Comparison of ENCODE assay signal across 8 mouse cellular contexts in genomic region chr19:41932686-41933085, GRCm38 (mm10). TPM values are rescaled to one million over a fixed set of nuclear protein-coding genes. Genes with fewer than 3 reads are reported as not detected.
DNase-seq lines count a peak whose midpoint lies in the region; ATAC-seq and TF ChIP-seq lines count a peak whose summit lies in the region.

No protein-coding gene starts in this region.

- TF ChIP-seq CTCF in midbrain, postnatal 0 days (IDR thresholded peaks at IDR 0.05) = no peak

- no peak for ATAC-seq in heart, embryonic 15.5 days (replicated peaks; ENCODE audit: insufficient number of reproducible peaks, insufficient read depth, low FRiP score, low read depth)
- ATAC-seq in common myeloid progenitor, adult 5-6 weeks (replicated peaks; ENCODE audit: low read depth, poor library complexity, severe bottlenecking) = peak; percentile 57
- peak; percentile 18 for ATAC-seq in midbrain, postnatal 0 days (ENCODE audit: low FRiP score)

- no peaks in the 10 kb centered on the region for H3K9me3 ChIP-seq in heart, embryonic 15.5 days (replicated peaks)
- H3K9me3 ChIP-seq in midbrain, postnatal 0 days (ENCODE audit: low read length) = no peaks in the 10 kb centered on the region

- H3K27ac ChIP-seq in heart, embryonic 15.5 days = peak overlapping the region; percentile 48
- H3K27ac ChIP-seq in midbrain, postnatal 0 days (ENCODE audit: low read depth, low read length) = peak overlapping the region; percentile 67

- DNase-seq in heart, postnatal 10 days = no peak
- peak; percentile 72 for DNase-seq in CD4-positive, CD25-positive, alpha-beta regulatory T cell, adult 2 months (ENCODE audit: low read depth, low spot score)
- DNase-seq in induced T-regulatory cell, adult 2 months (ENCODE audit: low read depth) = peak; percentile 86
- DNase-seq in midbrain, postnatal 0 days (ENCODE audit: low spot score) = peak; percentile 30
- DNase-seq in adrenal gland, postnatal 10 days = no peak
- DNase-seq in left cerebral cortex, adult 9 months (ENCODE audit: low spot score in 2 of 2) = no peak

- H3K4me2 ChIP-seq in heart, embryonic 15.5 days = peak overlapping the region; percentile 88
- H3K4me2 ChIP-seq in midbrain, postnatal 0 days (ENCODE audit: low read depth, low read length, poor library complexity, severe bottlenecking) = peak overlapping the region; percentile 86

- peaks cover 22% of the 10 kb centered on the region for H3K4me1 ChIP-seq in heart, embryonic 15.5 days (replicated peaks)
- H3K4me1 ChIP-seq in midbrain, postnatal 0 days (ENCODE audit: insufficient read depth, low read length) = peaks cover 7% of the 10 kb centered on the region; the same call in 1 of the 2 replicates

- peak overlapping the region; percentile 77 for H3K9ac ChIP-seq in heart, embryonic 15.5 days
- peak overlapping the region; percentile 71 for H3K9ac ChIP-seq in midbrain, postnatal 0 days (replicated peaks; ENCODE audit: low read length, poor library complexity, severe bottlenecking)

- intact Hi-C loops in heart, postnatal 10 days (cut with DNase I) = loop anchor here (2.0 kb wide), 1 partner anchor 20 kb away; no protein-coding TSS in a partner anchor

- under 1% methylated on average over 28 of the region's 28 CpGs for WGBS in heart, embryonic 15.5 days
- WGBS in midbrain, postnatal 0 days = under 1% methylated on average over 28 of the region's 28 CpGs

- H3K4me3 ChIP-seq in heart, embryonic 15.5 days = peak overlapping the region; percentile 88
- peak overlapping the region; percentile 85 for H3K4me3 ChIP-seq in midbrain, postnatal 0 days (ENCODE audit: low read depth, low read length)

- H3K27me3 ChIP-seq in heart, embryonic 15.5 days = no peaks in the 10 kb centered on the region
- H3K27me3 ChIP-seq in midbrain, postnatal 0 days (ENCODE audit: insufficient read depth, low read length) = no peaks in the 10 kb centered on the region

- peaks cover 16% of the 10 kb centered on the region for H3K36me3 ChIP-seq in heart, embryonic 15.5 days
- peaks cover 15% of the 10 kb centered on the region for H3K36me3 ChIP-seq in midbrain, postnatal 0 days (ENCODE audit: insufficient read depth, low read length)

RNA-seq across cellular contexts. Expression of gene Exosc1, which starts 0.5 kb away (rescaled TPM):
- polyA plus RNA-seq in heart, embryonic 15.5 days (2015; fragmentation: Nextera tagmentation; extraction: Ambion mirVana) = 39.3 and 46.9 TPM in 2 replicates
- 10 to 100 TPM; 13.3 to 15.8 TPM for total RNA-seq in heart, postnatal 10 days (2021)
- total RNA-seq in common myeloid progenitor, adult 5-6 weeks (2017) = 77.8 and 81.5 TPM in 2 replicates
- total RNA-seq in midbrain, postnatal 0 days (2014; rRNA removed) = 18.0 and 28.8 TPM in 2 replicates
- 61.2 and 62.3 TPM in 2 replicates for polyA plus RNA-seq in midbrain, postnatal 0 days (2015; fragmentation: Nextera tagmentation; extraction: Ambion mirVana)
- 10 to 100 TPM; 24.3 to 25.5 TPM for total RNA-seq in adrenal gland, postnatal 10 days (2021)

RNA-seq across cellular contexts. Expression of gene Zdhhc16, which starts 0.6 kb away (rescaled TPM):
- polyA plus RNA-seq in heart, embryonic 15.5 days (2015; fragmentation: Nextera tagmentation; extraction: Ambion mirVana) = 46.5 and 62.7 TPM in 2 replicates
- 10 to 100 TPM; 27.6 to 29.4 TPM for total RNA-seq in heart, postnatal 10 days (2021)
- total RNA-seq in common myeloid progenitor, adult 5-6 weeks (2017) = 21.9 and 41.6 TPM in 2 replicates
- total RNA-seq in midbrain, postnatal 0 days (2014; rRNA removed) = 49.2 and 61.9 TPM in 2 replicates
- polyA plus RNA-seq in midbrain, postnatal 0 days (2015; fragmentation: Nextera tagmentation; extraction: Ambion mirVana) = 86.7 and 91.0 TPM in 2 replicates
- total RNA-seq in adrenal gland, postnatal 10 days (2021) = 10 to 100 TPM; 30.7 to 36.7 TPM

RNA-seq across cellular contexts. Expression of gene Pgam1, which starts 21.0 kb away (rescaled TPM):
- 666 and 693 TPM in 2 replicates for polyA plus RNA-seq in heart, embryonic 15.5 days (2015; fragmentation: Nextera tagmentation; extraction: Ambion mirVana)
- total RNA-seq in heart, postnatal 10 days (2021) = 100 to 1,000 TPM; 116 to 154 TPM
- 206 and 215 TPM in 2 replicates for total RNA-seq in common myeloid progenitor, adult 5-6 weeks (2017)
- 473 and 479 TPM in 2 replicates for total RNA-seq in midbrain, postnatal 0 days (2014; rRNA removed)
- 536 and 596 TPM in 2 replicates for polyA plus RNA-seq in midbrain, postnatal 0 days (2015; fragmentation: Nextera tagmentation; extraction: Ambion mirVana)
- 100 to 1,000 TPM; 536 to 564 TPM for total RNA-seq in adrenal gland, postnatal 10 days (2021)

RNA-seq across cellular contexts. Expression of gene Rrp12, which starts 36.7 kb away (rescaled TPM):
- 7.4 and 10.1 TPM in 2 replicates for polyA plus RNA-seq in heart, embryonic 15.5 days (2015; fragmentation: Nextera tagmentation; extraction: Ambion mirVana)
- total RNA-seq in heart, postnatal 10 days (2021) = 10 to 100 TPM; 17.7 to 20.9 TPM
- 20.5 and 23.3 TPM in 2 replicates for total RNA-seq in common myeloid progenitor, adult 5-6 weeks (2017)
- total RNA-seq in midbrain, postnatal 0 days (2014; rRNA removed) = 20.6 and 21.2 TPM in 2 replicates
- 13.9 and 14.1 TPM in 2 replicates for polyA plus RNA-seq in midbrain, postnatal 0 days (2015; fragmentation: Nextera tagmentation; extraction: Ambion mirVana)
- total RNA-seq in adrenal gland, postnatal 10 days (2021) = 10 to 100 TPM; 12.6 to 12.8 TPM

RNA-seq across cellular contexts. Expression of gene Mms19, which starts 48.3 kb away (rescaled TPM):
- 19.7 and 22.5 TPM in 2 replicates for polyA plus RNA-seq in heart, embryonic 15.5 days (2015; fragmentation: Nextera tagmentation; extraction: Ambion mirVana)
- total RNA-seq in heart, postnatal 10 days (2021) = 10 to 100 TPM; 18.3 to 25.9 TPM
- total RNA-seq in common myeloid progenitor, adult 5-6 weeks (2017) = 13.5 and 34.9 TPM in 2 replicates
- 45.7 and 62.5 TPM in 2 replicates for total RNA-seq in midbrain, postnatal 0 days (2014; rRNA removed)
- polyA plus RNA-seq in midbrain, postnatal 0 days (2015; fragmentation: Nextera tagmentation; extraction: Ambion mirVana) = 26.1 TPM in 2 replicates
- total RNA-seq in adrenal gland, postnatal 10 days (2021) = 10 to 100 TPM; 15.5 to 24.2 TPM

Comparison
In these comparisons a context has a peak if more than half of its experiments do, and no peak if none do; other contexts are left out.
1. DNase-seq: peak in CD4-positive, CD25-positive, alpha-beta regulatory T cell, adult 2 months (single experiment), induced T-regulatory cell, adult 2 months (single experiment) and midbrain, postnatal 0 days (single experiment); none in heart, postnatal 10 days (0 of 2), adrenal gland, postnatal 10 days (single experiment) and left cerebral cortex, adult 9 months (0 of 2).